Mouse (Mus musculus) heart, embryonic 13.5 days (tissue): Measurements from ENCODE around the gene Prpf40b. TPM values are rescaled to one million over a fixed set of nuclear protein-coding genes. Genes with fewer than 3 reads are reported as not detected.

Source experiments
- ATAC-seq: fragments of 200-750 bp; cut with Nextera tagmentation; 2 replicates; pipeline ENCODE4 v1.8.0; 2017; ENCODE audit warnings: moderate TSS enrichment; ENCODE audit not compliant: insufficient number of reproducible peaks, low FRiP score, low TSS enrichment; ENCODE audit errors: extremely low read depth
- H3K27ac ChIP-seq: fragments of 300-500 bp; sonication (generic); replicated peaks from 2 replicates; pipeline ENCODE4 v1.5.1; 2015; ENCODE audit warnings: moderate library complexity, mild to moderate bottlenecking, inconsistent platforms
- H3K27me3 ChIP-seq: fragments of 300-500 bp; sonication (generic); replicated peaks from 2 replicates; pipeline ENCODE4 v1.6.1; 2015; ENCODE audit warnings: mild to moderate bottlenecking, inconsistent platforms
- H3K36me3 ChIP-seq: fragments of 300-500 bp; sonication (generic); 2 replicates; pipeline ENCODE4 v1.6.1; 2015; ENCODE audit warnings: mild to moderate bottlenecking, inconsistent platforms
- H3K4me1 ChIP-seq: fragments of 300-500 bp; sonication (generic); 2 replicates; pipeline ENCODE4 v1.6.1; 2015; ENCODE audit warnings: inconsistent platforms
- H3K4me2 ChIP-seq: fragments of 300-500 bp; sonication (generic); 2 replicates; pipeline ENCODE4 v1.6.1; 2015; ENCODE audit warnings: inconsistent platforms, mild to moderate bottlenecking, moderate library complexity
- H3K4me3 ChIP-seq: fragments of 300-500 bp; sonication (generic); 2 replicates; pipeline ENCODE4 v1.5.1; 2015; ENCODE audit warnings: moderate library complexity, mild to moderate bottlenecking, inconsistent platforms
- H3K9ac ChIP-seq: fragments of 300-500 bp; sonication (generic); 2 replicates; pipeline ENCODE4 v1.6.1; 2015; ENCODE audit warnings: inconsistent platforms, mild to moderate bottlenecking, moderate library complexity
- H3K9me3 ChIP-seq: fragments of 300-500 bp; sonication (generic); 2 replicates; pipeline ENCODE4 v1.6.1; 2016; ENCODE audit warnings: inconsistent platforms
- WGBS: fragments of 180-500 bp; shearing (Covaris S2); methylation state at CpG from one replicate; pipeline ENCODE4 v1.1.7; 2015; ENCODE audit warnings: mixed read lengths; 5-methylcytosine and 5-hydroxymethylcytosine counted together
- polyA plus RNA-seq: library from polyadenylated mRNA; unstranded; fragments of >200 nt; fragmentation: Nextera tagmentation; extraction: Ambion mirVana; gene quantifications from 2 replicates; pipeline ENCODE4 v1.2.1, GENCODE M21; 2015

Gene Prpf40b
- polyA plus RNA-seq, 1 experiment from 2014 or later: 41.5 TPM

- peak; percentile 59 for ATAC-seq
- H3K4me2 ChIP-seq: peak overlapping the region; percentile 32
- 26% methylated on average over 9 of the region's 9 CpGs for WGBS
- H3K9ac ChIP-seq: peak overlapping the region; percentile 70
- H3K36me3 ChIP-seq: peaks cover 44% of the 10 kb centered on the region
- no peak overlapping the region for H3K4me3 ChIP-seq
- H3K9me3 ChIP-seq: no peaks in the 10 kb centered on the region
- H3K27me3 ChIP-seq: no peaks in the 10 kb centered on the region
- H3K27ac ChIP-seq: peak overlapping the region; percentile 95
- peaks cover 93% of the 10 kb centered on the region for H3K4me1 ChIP-seq
These were observed 38.2 kb downstream of the Prpf40b start for GRCm38 (mm10) chr15:99332921-99333675.

GRCm38 (mm10) chr15:99333676-99334065 lies 38.8 kb downstream of the Prpf40b start:
- Histone ChIP-seq H3K27ac (peak overlapping the region; percentile 95), H3K27me3 (no peaks in the 10 kb centered on the region), H3K4me3 (no peak overlapping the region), H3K4me2 (peak overlapping the region; percentile 32), H3K9ac (peak overlapping the region; percentile 70), H3K36me3 (peaks cover 38% of the 10 kb centered on the region), H3K9me3 (no peaks in the 10 kb centered on the region), H3K4me1 (peaks cover 98% of the 10 kb centered on the region)
- WGBS: 54% methylated on average over 3 of the region's 3 CpGs
- no peak for ATAC-seq

- peak overlapping the region; percentile 53; the same call in 1 of the 2 replicates for H3K9ac ChIP-seq
- no peaks in the 10 kb centered on the region for H3K27me3 ChIP-seq
- peaks cover 99% of the 10 kb centered on the region for H3K4me1 ChIP-seq
- peaks cover 30% of the 10 kb centered on the region for H3K36me3 ChIP-seq
- 0 out of 2 replicates have a peak overlapping the region, but pooled peaks have one; percentile 14 for H3K4me2 ChIP-seq
- no peak for ATAC-seq
- 53% methylated on average over 6 of the region's 6 CpGs for WGBS
- H3K9me3 ChIP-seq: no peaks in the 10 kb centered on the region
- no peak overlapping the region for H3K4me3 ChIP-seq
- peak overlapping the region; percentile 95 for H3K27ac ChIP-seq
These were observed 39.6 kb downstream of the Prpf40b start for GRCm38 (mm10) chr15:99334500-99334899.

DNA sequence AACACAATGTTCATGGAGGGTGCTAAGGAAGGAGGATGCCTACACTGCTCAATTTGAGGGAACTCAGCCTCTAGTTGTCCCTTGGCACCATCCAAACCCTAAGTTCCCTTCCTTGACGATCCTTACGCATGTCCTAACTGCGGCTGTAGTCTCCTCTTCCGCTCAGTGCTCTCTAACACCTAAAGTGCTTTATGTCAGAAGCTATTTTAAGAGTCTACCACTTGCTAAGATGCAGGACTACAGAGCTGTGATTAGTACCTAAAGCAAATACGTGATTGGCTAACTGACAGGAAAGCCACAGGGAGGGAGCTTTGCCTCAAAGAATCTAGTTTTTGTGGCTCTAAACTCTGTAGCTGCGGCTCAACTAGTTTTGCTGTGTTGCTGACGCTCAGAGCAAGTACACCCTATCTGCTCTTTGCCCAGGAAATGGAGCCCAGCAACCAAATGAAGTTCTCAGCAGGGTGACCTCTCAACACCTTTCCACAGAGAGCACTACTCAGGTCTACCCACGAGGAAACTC lies 41.0 kb downstream of the Prpf40b start:
- ATAC-seq: no peak
- H3K9ac ChIP-seq: peak overlapping the region; percentile 63
- peaks cover 99% of the 10 kb centered on the region for H3K4me1 ChIP-seq
- H3K27ac ChIP-seq: peak overlapping the region; percentile 95
- no peaks in the 10 kb centered on the region for H3K9me3 ChIP-seq
- no peaks in the 10 kb centered on the region for H3K27me3 ChIP-seq
- peaks cover 23% of the 10 kb centered on the region for H3K36me3 ChIP-seq
- 28% methylated on average over 8 of the region's 8 CpGs for WGBS
- H3K4me3 ChIP-seq: no peak overlapping the region
- H3K4me2 ChIP-seq: peak overlapping the region; percentile 40; the same call in 1 of the 2 replicates

DNA sequence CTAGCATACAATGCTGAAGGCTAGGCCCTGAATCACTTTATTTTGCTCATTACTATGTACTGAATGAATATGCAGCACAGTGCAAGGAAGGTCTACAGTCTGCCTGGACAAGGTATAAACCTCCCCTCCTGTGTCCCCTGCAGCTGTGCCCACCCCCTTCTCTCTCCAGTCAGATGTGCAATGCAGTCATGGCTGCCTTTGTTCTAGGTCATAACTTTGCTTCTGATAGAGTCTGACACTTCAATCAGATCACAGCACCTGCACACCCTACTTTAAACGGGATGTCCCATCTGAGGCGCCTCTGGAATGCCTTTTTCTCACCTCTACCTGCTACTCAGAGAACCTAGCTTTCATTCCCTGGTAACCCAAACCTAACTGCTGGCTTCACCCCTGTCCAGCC lies 44.0 kb downstream of the Prpf40b start:
- Histone ChIP-seq H3K9ac (0 out of 2 replicates have a peak overlapping the region, but pooled peaks have one; percentile 14), H3K4me3 (no peak overlapping the region), H3K27me3 (no peaks in the 10 kb centered on the region), H3K36me3 (peaks cover 13% of the 10 kb centered on the region), H3K4me1 (peaks cover 99% of the 10 kb centered on the region), H3K27ac (no peak overlapping the region), H3K4me2 (no peak overlapping the region), H3K9me3 (no peaks in the 10 kb centered on the region)
- ATAC-seq: no peak
- WGBS: 45% methylated on average over 2 of the region's 2 CpGs

DNA sequence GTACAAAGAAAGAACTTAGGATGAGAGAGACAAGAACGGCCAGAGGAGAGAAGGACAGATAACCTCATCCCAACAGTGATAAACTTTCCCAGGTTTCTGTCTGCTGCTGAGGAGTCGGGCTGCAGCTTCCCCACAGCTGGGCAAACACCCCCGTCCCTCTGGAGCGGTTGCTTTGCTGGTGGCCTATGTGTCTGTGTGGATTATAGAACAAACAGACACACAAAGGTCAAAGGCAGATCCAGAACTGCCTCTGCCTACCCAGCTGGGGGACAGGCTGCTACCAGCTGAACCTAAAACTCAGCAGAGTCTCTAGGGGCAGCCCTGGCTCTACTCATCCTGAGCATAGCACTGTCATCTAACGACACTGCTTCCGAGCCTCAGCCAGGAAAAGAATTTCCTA lies 44.8 kb downstream of the Prpf40b start:
- ATAC-seq: no peak
- H3K9me3 ChIP-seq: no peaks in the 10 kb centered on the region
- H3K36me3 ChIP-seq: peaks cover 13% of the 10 kb centered on the region
- H3K4me2 ChIP-seq: no peak overlapping the region
- WGBS: 29% methylated on average over 6 of the region's 6 CpGs
- H3K9ac ChIP-seq: peak overlapping the region; percentile 65
- peaks cover 99% of the 10 kb centered on the region for H3K4me1 ChIP-seq
- H3K27ac ChIP-seq: peak overlapping the region; percentile 28; the same call in 1 of the 2 replicates
- no peaks in the 10 kb centered on the region for H3K27me3 ChIP-seq
- no peak overlapping the region for H3K4me3 ChIP-seq

DNA sequence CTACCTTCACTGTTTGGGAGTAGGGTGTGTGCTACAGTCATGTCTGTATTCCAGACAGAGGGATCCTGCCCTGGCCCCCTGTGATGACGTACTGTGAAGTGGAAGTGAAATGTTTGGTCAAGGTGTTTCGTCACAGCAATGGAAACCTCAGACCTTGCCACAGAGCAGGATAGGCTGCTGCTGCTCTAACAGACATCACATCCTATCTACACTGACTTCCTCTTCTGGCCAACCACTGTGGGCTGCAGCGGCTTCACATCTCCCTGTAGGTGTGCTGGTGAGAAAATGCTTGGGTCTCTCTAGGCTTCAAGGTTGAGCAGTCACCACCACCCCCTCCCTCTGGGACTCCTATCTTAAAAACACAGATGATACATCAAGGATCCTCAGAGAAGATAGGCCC lies 46.2 kb downstream of the Prpf40b start:
- H3K9ac ChIP-seq: no peak overlapping the region
- no peak overlapping the region for H3K4me2 ChIP-seq
- H3K9me3 ChIP-seq: no peaks in the 10 kb centered on the region
- H3K27ac ChIP-seq: peak overlapping the region; percentile 95
- 53% methylated on average over 3 of the region's 3 CpGs for WGBS
- H3K4me3 ChIP-seq: no peak overlapping the region
- peaks cover 99% of the 10 kb centered on the region for H3K4me1 ChIP-seq
- no peaks in the 10 kb centered on the region for H3K27me3 ChIP-seq
- no peak for ATAC-seq
- H3K36me3 ChIP-seq: 0 out of 2 replicates have a peak, but pooled peaks cover 6% of the 10 kb centered on the region

- Histone ChIP-seq H3K36me3 (0 out of 2 replicates have a peak, but pooled peaks cover 5% of the 10 kb centered on the region), H3K9me3 (no peaks in the 10 kb centered on the region), H3K4me3 (no peak overlapping the region), H3K9ac (peak overlapping the region; percentile 50), H3K27ac (peak overlapping the region; percentile 95), H3K4me2 (peak overlapping the region; percentile 58; the same call in 1 of the 2 replicates), H3K4me1 (peaks cover 98% of the 10 kb centered on the region), H3K27me3 (no peaks in the 10 kb centered on the region)
- WGBS: 37% methylated on average over 9 of the region's 9 CpGs
- ATAC-seq: no peak
These were observed 47.5 kb downstream of the Prpf40b start for GRCm38 (mm10) chr15:99342194-99342981.

DNA sequence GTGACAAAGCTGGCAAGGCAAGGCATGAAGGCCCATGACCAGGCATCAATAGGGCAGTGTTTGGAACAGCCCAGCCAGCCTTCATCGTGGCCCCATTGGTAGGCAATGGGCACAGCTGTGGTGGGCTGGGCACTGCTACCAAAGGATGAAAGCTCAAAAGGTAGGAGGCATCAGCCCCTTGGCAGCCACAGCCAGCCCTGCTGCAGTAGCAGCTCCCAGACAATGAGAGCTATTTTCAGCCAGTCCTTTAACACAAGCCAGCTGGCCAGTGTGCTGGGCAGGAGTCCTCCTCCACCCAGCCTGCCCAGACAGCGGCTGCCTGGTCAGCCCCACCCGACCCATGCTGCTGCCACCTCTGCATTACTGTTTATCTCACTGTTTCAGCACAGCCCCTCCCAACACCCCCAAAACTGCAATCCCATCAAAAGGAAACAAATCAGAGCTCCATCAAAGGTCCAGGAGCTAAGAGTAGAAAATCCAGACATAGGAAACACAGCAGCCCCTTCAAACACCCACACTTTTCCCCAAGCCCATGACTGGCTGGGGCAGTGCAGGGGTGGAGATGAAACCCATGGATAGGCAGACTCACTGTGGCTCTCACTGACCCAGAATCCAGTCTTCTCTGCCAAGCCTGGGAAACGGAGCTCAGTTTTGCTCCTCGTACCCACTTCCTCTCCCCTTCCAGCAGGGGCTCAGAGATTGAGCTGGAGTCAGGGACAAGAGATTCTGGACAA lies 48.7 kb downstream of the Prpf40b start:
- no peaks in the 10 kb centered on the region for H3K9me3 ChIP-seq
- peak overlapping the region; percentile 75 for H3K9ac ChIP-seq
- H3K27ac ChIP-seq: peak overlapping the region; percentile 95
- no peaks in the 10 kb centered on the region for H3K36me3 ChIP-seq
- ATAC-seq: peak; percentile 40; the same call in 1 of the 2 replicates
- no peaks in the 10 kb centered on the region for H3K27me3 ChIP-seq
- peak overlapping the region; percentile 13; the same call in 1 of the 2 replicates for H3K4me3 ChIP-seq
- WGBS: 14% methylated on average over 5 of the region's 5 CpGs
- peak overlapping the region; percentile 58 for H3K4me2 ChIP-seq
- peaks cover 96% of the 10 kb centered on the region for H3K4me1 ChIP-seq

DNA sequence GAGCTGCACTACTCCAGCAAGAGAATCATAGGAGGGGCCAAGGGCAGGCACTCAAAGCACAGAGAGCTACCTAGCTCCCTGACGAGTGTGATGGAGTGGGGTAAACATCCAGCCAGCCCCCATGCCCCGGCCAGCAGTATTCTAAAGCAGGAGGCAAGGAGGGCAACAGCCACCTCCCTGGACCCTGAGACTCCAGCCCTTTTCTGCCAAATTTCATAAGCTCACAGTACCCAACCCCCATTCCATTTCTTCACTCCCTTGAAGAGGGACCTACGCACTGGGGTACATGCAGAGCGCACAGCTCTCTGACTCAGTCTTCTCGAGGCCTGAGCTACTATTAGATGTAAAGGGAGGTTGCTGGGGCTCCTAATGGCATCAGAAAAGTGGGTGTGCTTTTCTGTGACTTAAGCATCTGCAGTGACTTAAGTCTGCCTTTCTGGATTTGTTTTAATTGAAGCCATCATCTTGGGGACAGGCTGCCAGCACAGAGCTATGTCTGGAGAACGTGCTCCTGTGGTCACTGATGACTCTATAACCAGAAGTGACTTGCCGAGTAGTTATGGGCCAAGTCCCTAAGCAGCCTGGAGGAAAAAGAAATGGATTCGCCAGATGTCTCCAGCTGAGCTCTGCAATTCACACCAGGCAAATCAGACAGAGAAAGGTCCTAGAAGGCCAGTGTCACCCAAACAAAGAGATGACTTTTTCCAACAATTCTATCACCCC lies 49.4 kb downstream of the Prpf40b start:
- Histone ChIP-seq H3K9me3 (no peaks in the 10 kb centered on the region), H3K9ac (peak overlapping the region; percentile 75), H3K4me1 (peaks cover 89% of the 10 kb centered on the region), H3K27me3 (no peaks in the 10 kb centered on the region), H3K36me3 (no peaks in the 10 kb centered on the region), H3K27ac (peak overlapping the region; percentile 95), H3K4me2 (peak overlapping the region; percentile 58), H3K4me3 (peak overlapping the region; percentile 13; the same call in 1 of the 2 replicates)
- WGBS: 46% methylated on average over 8 of the region's 8 CpGs
- ATAC-seq: no peak
